Mouse (Mus musculus): ENCODE results near the gene Sertad2. TPM values are rescaled to one million over a fixed set of nuclear protein-coding genes. Genes with fewer than 3 reads are reported as not detected.

Gene Sertad2
- polyA plus RNA-seq, 1 experiment from 2014 or later: 30.9 TPM

GRCm38 (mm10) chr11:20680781-20681180 lies 137.7 kb downstream of the Sertad2 start:
- 89% methylated on average over 5 of the region's 5 CpGs for WGBS
- ATAC-seq (ENCODE audit: low FRiP score) (no peak), DNase-seq (ENCODE audit: low spot score) (no peak)
- Histone ChIP-seq H3K9ac (no peak overlapping the region), H3K4me1 (replicated peaks; ENCODE audit: control insufficient read depth, insufficient read depth, low read length) (no peaks in the 10 kb centered on the region), H3K4me2 (replicated peaks) (no peak overlapping the region), H3K36me3 (replicated peaks; ENCODE audit: control insufficient read depth, insufficient read depth) (peaks cover 11% of the 10 kb centered on the region), H3K9me3 (ENCODE audit: control insufficient read depth, low read length) (no peaks in the 10 kb centered on the region), H3K4me3 (replicated peaks; ENCODE audit: low read length) (no peak overlapping the region), H3K27me3 (ENCODE audit: control insufficient read depth, insufficient read depth, low read length) (no peaks in the 10 kb centered on the region), H3K27ac (no peak overlapping the region)

- no peak overlapping the region for H3K4me3 ChIP-seq (replicated peaks; ENCODE audit: low read length)
- 90% methylated on average over 5 of the region's 5 CpGs for WGBS
These were observed 138.6 kb downstream of the Sertad2 start for GRCm38 (mm10) chr11:20681679-20682078.

DNA sequence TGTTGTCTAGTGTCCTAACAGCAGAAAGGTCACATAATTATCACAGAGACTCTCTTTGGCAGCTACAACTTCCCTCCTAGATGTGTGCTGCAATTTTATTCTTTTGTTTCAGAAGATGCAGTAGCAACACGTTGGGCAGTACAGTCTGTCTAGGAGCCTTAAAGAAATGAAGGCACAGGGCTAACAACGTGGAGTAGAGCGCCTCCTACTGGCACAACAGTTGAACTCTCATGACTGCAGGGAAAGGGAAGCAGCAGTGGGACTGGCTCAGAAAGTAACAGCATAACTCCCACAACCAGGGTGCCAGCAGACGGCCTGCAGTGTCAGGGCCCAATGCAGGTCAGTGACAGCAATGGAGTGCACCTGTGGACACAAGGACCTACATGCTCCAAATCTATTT lies 147.9 kb downstream of the Sertad2 start:
- Histone ChIP-seq H3K36me3 (replicated peaks; ENCODE audit: control insufficient read depth, insufficient read depth) (no peaks in the 10 kb centered on the region; the same call in none of the 2 replicates), H3K27ac (no peak overlapping the region), H3K4me3 (replicated peaks; ENCODE audit: low read length) (no peak overlapping the region), H3K9ac (no peak overlapping the region), H3K27me3 (ENCODE audit: control insufficient read depth, insufficient read depth, low read length) (no peaks in the 10 kb centered on the region), H3K9me3 (ENCODE audit: control insufficient read depth, low read length) (no peaks in the 10 kb centered on the region), H3K4me1 (replicated peaks; ENCODE audit: control insufficient read depth, insufficient read depth, low read length) (no peaks in the 10 kb centered on the region), H3K4me2 (replicated peaks) (no peak overlapping the region)
- WGBS: 3% methylated on average over 4 of the region's 4 CpGs
- ATAC-seq (ENCODE audit: low FRiP score) (peak; percentile 93), DNase-seq (ENCODE audit: low spot score) (peak; percentile 87)

More at GRCm38 (mm10) chr11:20681679-20682078, 138.6 kb downstream of the Sertad2 start:
- no peaks in the 10 kb centered on the region for H3K27me3 ChIP-seq (ENCODE audit: control insufficient read depth, insufficient read depth, low read length)
- DNase-seq (ENCODE audit: low spot score) (no peak), ATAC-seq (ENCODE audit: low FRiP score) (no peak)
- H3K9me3 ChIP-seq (ENCODE audit: control insufficient read depth, low read length): no peaks in the 10 kb centered on the region
- H3K36me3 ChIP-seq (replicated peaks; ENCODE audit: control insufficient read depth, insufficient read depth): peaks cover 11% of the 10 kb centered on the region
- no peak overlapping the region for H3K4me2 ChIP-seq (replicated peaks)
- H3K9ac ChIP-seq: no peak overlapping the region
- H3K4me1 ChIP-seq (replicated peaks; ENCODE audit: control insufficient read depth, insufficient read depth, low read length): no peaks in the 10 kb centered on the region
- no peak overlapping the region for H3K27ac ChIP-seq

Other genes starting within 250 kb of the Sertad2 start
- 70.8 and 81.9 TPM in 2 replicates for gene Slc1a4, start 210.5 kb upstream of the Sertad2 start, polyA plus RNA-seq (2014; fragmentation: Nextera tagmentation; extraction: Ambion mirVana)
- 37.4 and 38.2 TPM in 2 replicates for gene Aftph, start 198.3 kb downstream of the Sertad2 start, polyA plus RNA-seq (2014; fragmentation: Nextera tagmentation; extraction: Ambion mirVana)